Mouse (Mus musculus) MEL (cell line): ENCODE data around the gene Col15a1.

ENCODE experiments used
- EP300 ChIP-seq, 2 experiments: IDR thresholded peaks; 2 replicates each; pipeline ENCODE4 v1.6.1; 2011; ENCODE audit warnings: improper control_type of control experiment in 2 of 2, low read length in 2 of 2, low read depth in 1 of 2, mild to moderate bottlenecking in 1 of 2
- GABPA ChIP-seq: IDR thresholded peaks from 2 replicates; pipeline ENCODE4 v1.6.1; 2012; ENCODE audit warnings: low read depth, mild to moderate bottlenecking, inconsistent platforms, low read length, improper control_type of control experiment, moderate library complexity
- GATA1 ChIP-seq: IDR thresholded peaks from 2 replicates; pipeline ENCODE4 v1.6.1; 2011; ENCODE audit warnings: low read depth, low read length, improper control_type of control experiment
- SIN3A ChIP-seq: IDR thresholded peaks from 2 replicates; pipeline ENCODE4 v1.6.1; 2012; ENCODE audit warnings: low read length, improper control_type of control experiment, inconsistent platforms

DNA sequence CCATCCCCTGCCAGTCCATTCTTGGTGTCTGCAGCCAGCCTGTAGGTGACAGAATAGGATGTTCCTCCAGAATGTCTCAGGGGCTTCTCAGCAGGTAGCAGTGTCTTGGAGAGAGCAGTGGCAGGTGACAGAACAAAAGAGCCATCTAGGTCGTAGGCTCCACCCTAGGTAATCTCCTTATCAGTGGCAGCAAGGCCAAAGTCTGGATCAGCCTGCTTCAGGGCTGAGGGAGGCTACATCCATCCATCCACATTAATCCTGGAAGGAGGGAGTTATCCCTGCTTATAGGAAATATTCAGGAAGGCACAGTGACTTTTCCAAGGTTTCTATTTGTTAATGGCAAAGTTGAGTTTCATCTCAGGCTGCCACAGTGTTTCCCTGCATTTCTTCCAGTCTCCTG lies 35.6 kb upstream of the Col15a1 start:
- TF ChIP-seq GABPA (no peak), SIN3A (no peak), GATA1 (no peak), EP300 (IDR thresholded peaks at IDR 0.05; ENCODE audit: low read depth in 1 of 2, low read length in 2 of 2) (no peak)
